Mouse (Mus musculus) E14TG2a.4 (cell line): ENCODE data around the gene Gtpbp6.

Experiments
- CTCF ChIP-seq: conservative IDR thresholded peaks from 2 replicates; pipeline ENCODE4 v1.5.1; 2014; ENCODE audit warnings: low read length
- NANOG ChIP-seq: IDR thresholded peaks from 2 replicates; pipeline ENCODE4 v1.6.1; 2014; ENCODE audit warnings: borderline replicate concordance, low read length, mixed read lengths
- POU5F1 ChIP-seq: IDR thresholded peaks from 2 replicates; pipeline ENCODE4 v1.6.1; 2014; ENCODE audit warnings: low read length, borderline replicate concordance

DNA sequence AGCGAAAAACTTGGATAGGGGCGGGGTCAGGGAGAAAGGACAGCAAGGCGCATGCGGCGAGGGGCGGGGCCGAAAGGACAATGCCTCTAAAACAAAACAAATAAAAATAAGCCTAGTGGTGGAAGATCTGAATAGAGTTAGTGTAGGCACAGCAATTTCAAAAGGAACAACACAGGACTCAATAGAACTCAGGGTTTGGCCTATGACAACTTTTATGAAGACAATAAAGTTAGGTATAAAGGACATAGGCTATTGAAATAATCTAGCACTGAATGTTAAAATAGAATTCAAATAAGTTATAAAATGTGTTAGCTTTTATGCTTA lies 270 bp upstream of the Gtpbp6 start:
- TF ChIP-seq CTCF (no peak), POU5F1 (no peak), NANOG (no peak)
